Mouse (Mus musculus) layer of hippocampus, adult 8-10 months (tissue): ENCODE results near the gene Gm5796. TPM values are rescaled to one million over a fixed set of nuclear protein-coding genes. Genes with fewer than 3 reads are reported as not detected.
"Not testable (repeated sequence)": the region's sequence is repeated elsewhere in the genome, so short reads cannot be mapped to it uniquely, and the experiment has no call there.

Source experiments
- DNase-seq, 2 experiments: peaks; one replicate each; pipeline ENCODE4 v3.0.0; 2022; ENCODE audit warnings: low spot score in 2 of 2
- total RNA-seq, 4 experiments: library from RNA; stranded (reverse); gene quantifications; 2 replicates each; pipeline ENCODE4 v1.2.4; 2022

Gm5796 gene
- 10 to 100 TPM in 1 of 4 experiments, 1 to 10 TPM in 3; 2.7 to 11.4 (median 5.3) TPM for total RNA-seq

DNA sequence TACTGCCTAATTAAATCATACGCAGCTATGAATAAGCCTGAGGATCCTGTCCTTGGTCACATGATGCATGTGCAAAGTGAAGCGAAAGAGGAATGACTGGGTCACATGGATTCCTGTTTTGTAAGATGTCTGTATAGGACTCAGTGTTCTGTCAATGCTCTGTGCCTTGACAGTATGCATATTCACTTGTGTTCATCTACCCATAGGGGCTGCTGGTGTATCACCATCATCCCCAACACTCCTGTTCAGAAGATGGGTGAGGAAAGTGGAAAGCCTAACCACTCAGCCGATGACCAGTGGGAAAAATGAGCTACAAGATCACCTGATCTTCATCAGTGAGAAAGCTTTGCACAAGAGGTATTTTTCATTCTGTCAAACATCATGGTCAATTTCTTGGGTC lies at the start of gene Gm5796:
Gm5796 (plus strand) TSS at position 301 of the 400 bp plus-strand sequence.
- DNase-seq = not testable (repeated sequence)

DNA sequence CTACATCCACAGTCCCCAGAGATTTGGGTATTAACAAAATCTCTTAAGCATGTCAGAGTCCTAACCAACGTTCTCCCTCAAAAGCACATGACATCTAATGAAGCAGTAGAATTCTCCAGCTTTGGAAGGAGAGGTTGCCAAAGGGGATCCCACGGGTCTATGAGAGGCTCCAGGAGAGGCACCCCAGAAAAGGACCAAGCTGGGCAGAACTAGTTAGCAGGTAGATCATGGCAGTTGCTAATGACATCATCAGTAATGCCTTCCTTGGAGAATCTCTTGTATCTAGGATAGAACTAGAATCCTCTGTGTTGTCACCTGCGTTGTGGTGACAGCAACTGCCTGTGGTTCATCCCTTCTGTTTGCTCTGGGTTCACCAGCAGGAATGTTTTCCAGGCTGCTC lies 25.6 kb upstream of the Gm5796 start, which contains the start of gene Gm3099:
Gm3099 (plus strand) TSS at position 301 of the 400 bp plus-strand sequence.
- DNase-seq = not testable (repeated sequence)

DNA sequence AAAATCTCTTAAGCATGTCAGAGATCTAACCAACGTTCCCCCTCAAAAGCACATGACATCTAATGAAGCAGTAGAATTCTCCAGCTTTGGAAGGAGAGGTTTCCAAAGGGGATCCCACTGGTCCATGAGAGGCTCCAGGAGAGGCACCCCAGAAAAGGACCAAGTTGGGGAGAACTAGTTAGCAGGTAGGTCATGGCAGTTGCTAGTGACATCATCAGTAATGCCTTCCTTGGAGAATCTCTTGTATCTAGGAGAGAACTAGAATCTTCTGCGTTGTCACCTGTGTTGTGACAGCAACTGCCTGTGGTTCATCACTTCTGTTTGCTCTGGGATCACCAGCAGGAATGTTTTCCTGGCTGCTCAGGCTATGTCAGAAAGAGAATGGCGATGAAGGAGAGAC lies 60.1 kb downstream of the Gm5796 start, which contains the start of gene Gm3115:
Gm3115 (plus strand) TSS at position 301 of the 400 bp plus-strand sequence.
- DNase-seq = not testable (repeated sequence)

Other genes starting within 250 kb of the Gm5796 start
- gene Gm3002, start 213.9 kb upstream of the Gm5796 start, total RNA-seq = 1 to 10 TPM in 2 of 4 experiments, under 1 TPM in 1, not detected in 1; 0.85 to 2.6 (median 1.5) TPM
- gene Gm3033, start 177.7 kb upstream of the Gm5796 start, total RNA-seq = 1 to 10 TPM in 1 of 4 experiments, not detected in 3; 1.1 TPM
- under 1 TPM in 1 of 4 experiments, not detected in 3; 0.30 TPM for gene Gm2916, start 139.8 kb upstream of the Gm5796 start, total RNA-seq
- not detected for gene Gm3029, start 92.2 kb upstream of the Gm5796 start, total RNA-seq
- under 1 TPM in 2 of 4 experiments, not detected in 2; 0.55 to 0.58 TPM for gene Gm3095, start 60.4 kb upstream of the Gm5796 start, total RNA-seq
- under 1 TPM in 1 of 4 experiments, not detected in 3; 0.24 TPM for gene Gm3099, start 25.5 kb upstream of the Gm5796 start, total RNA-seq
- 1 to 10 TPM in 1 of 4 experiments, under 1 TPM in 3; 0.48 to 1.1 (median 0.62) TPM for gene Gm3115, start 60.2 kb downstream of the Gm5796 start, total RNA-seq
- 10 to 100 TPM in 1 of 4 experiments, 1 to 10 TPM in 3; 5.7 to 10.0 (median 8.0) TPM for gene Gm8108, start 86.6 kb downstream of the Gm5796 start, total RNA-seq
- not detected for gene Gm3127, start 141.1 kb downstream of the Gm5796 start, total RNA-seq
- 1 to 10 TPM; 1.0 to 1.5 (median 1.1) TPM for gene Gm2974, start 158.6 kb downstream of the Gm5796 start, total RNA-seq
- not detected for gene Gm3138, start 225.7 kb downstream of the Gm5796 start, total RNA-seq